Comparison of ENCODE assay signal across 9 mouse cellular contexts in the genomic region with DNA sequence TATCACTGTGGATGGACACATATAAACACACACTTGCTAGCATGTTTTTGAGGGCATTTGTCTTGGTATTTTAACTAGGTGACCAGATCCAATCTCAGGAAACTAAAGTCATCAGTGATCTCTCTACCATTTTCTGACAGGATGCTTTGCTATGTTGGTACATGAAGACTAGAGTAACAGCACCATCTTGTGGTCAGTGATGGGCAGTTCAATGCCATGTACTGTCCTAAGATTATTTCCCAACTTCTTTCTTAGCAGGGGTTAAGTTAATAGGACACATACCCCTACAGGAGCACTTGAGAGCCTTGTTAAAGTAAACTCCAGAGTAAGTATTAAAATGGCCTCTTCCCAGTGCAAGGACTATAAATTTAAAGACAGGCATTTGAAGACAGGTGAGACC. TPM values are rescaled to one million over a fixed set of nuclear protein-coding genes. Genes with fewer than 3 reads are reported as not detected.
A peak's percentile ranks its signal among the peaks of the same experiment; 100 is the strongest.
DNase-seq lines count a peak whose midpoint lies in the region; ATAC-seq and TF ChIP-seq lines count a peak whose summit lies in the region.
"Had no signal": no experiment of that assay in that cellular context is flagged by ENCODE, and none has a peak within 500 bp of the region (broad histone marks: within the 10 kb centered on the region; RNA-seq: fewer than 3 reads in every experiment).

No protein-coding gene starts in this region.

- ATAC-seq in cerebellum, adult (ENCODE audit: insufficient number of reproducible peaks, low FRiP score, low TSS enrichment): peak; percentile 79; the same call in 1 of the 2 replicates
- ATAC-seq in G1E (ENCODE audit: extremely low read depth, insufficient number of reproducible peaks, low FRiP score, poor library complexity, severe bottlenecking): peak; percentile 40
- peak; percentile 94 for ATAC-seq in megakaryocyte-erythroid progenitor cell, adult 5-6 weeks (replicated peaks; ENCODE audit: low FRiP score, low TSS enrichment, poor library complexity, severe bottlenecking)

- H3K27me3 ChIP-seq in G1E (ENCODE audit: insufficient read depth, low read length): no peaks in the 10 kb centered on the region
- no peaks in the 10 kb centered on the region for H3K27me3 ChIP-seq in thymus, adult 2 months (ENCODE audit: control insufficient read depth, insufficient read depth, low read length)

- H3K36me3 ChIP-seq in G1E (replicated peaks): no peaks in the 10 kb centered on the region
- H3K36me3 ChIP-seq in thymus, adult 2 months (ENCODE audit: control insufficient read depth, insufficient read depth, low read length): no peaks in the 10 kb centered on the region

- intact Hi-C loops in heart, postnatal 10 days (cut with DNase I): loop anchor here (1.0 to 5.0 kb wide), 2 partner anchors 426 to 456 kb away; no protein-coding TSS in a partner anchor

- no peaks in the 10 kb centered on the region for H3K9me3 ChIP-seq in G1E (replicated peaks)

- no peak for TF ChIP-seq POLR2A in thymus, adult 2 months (IDR thresholded peaks at IDR 0.05; ENCODE audit: control insufficient read depth, extremely low read depth, insufficient read depth, low read length, poor library complexity)

- no peaks in the 10 kb centered on the region for H3K4me1 ChIP-seq in G1E (ENCODE audit: insufficient read depth, low read depth, low read length)
- H3K4me1 ChIP-seq in thymus, adult 2 months (replicated peaks; ENCODE audit: control insufficient read depth, insufficient read depth, low read length): peaks cover 5% of the 10 kb centered on the region; the same call in 1 of the 2 replicates

- H3K27ac ChIP-seq in thymus, adult 2 months (ENCODE audit: control insufficient read depth, insufficient read depth, low read length): no peak overlapping the region; the same call in 1 of the 2 replicates

- H3K4me3 ChIP-seq in G1E (ENCODE audit: low read depth, low read length): no peak overlapping the region
- H3K4me3 ChIP-seq in thymus, adult 2 months (ENCODE audit: control insufficient read depth, insufficient read depth, low read length): no peak overlapping the region

- TF ChIP-seq CTCF in G1E (IDR thresholded peaks at IDR 0.05; ENCODE audit: low read depth, low read length): peak; percentile 63
- no peak for TF ChIP-seq CTCF in thymus, adult 2 months (IDR thresholded peaks at IDR 0.05; ENCODE audit: borderline replicate concordance, control insufficient read depth, extremely low read depth, insufficient read depth, low read length, poor library complexity)

- DNase-seq in cerebellum, adult 11-12 months: no peak
- peak; percentile 3 for DNase-seq in G1E (ENCODE audit: low spot score)
- DNase-seq in cerebellum, postnatal 14 days: peak; percentile 54 to 61
- peak; percentile 22 to 47 for DNase-seq in heart, postnatal 10 days
- peak; percentile 7 to 69 for DNase-seq in layer of hippocampus, adult 18-20 months (ENCODE audit: low spot score in 2 of 2)
- DNase-seq in thymus, adult 2 months: peak; percentile 57

RNA-seq across cellular contexts. Expression of a gene that starts 33.6 kb away (rescaled TPM):
- 0.53 and 1.2 TPM in 2 replicates for total RNA-seq in G1E (2014; fragmentation: Nextera tagmentation)
- 0.41 and 0.49 TPM in 2 replicates for total RNA-seq in G1E (2017)
- 0.15 TPM in 2 replicates for polyA plus RNA-seq in G1E (2012)
- under 1 TPM; 0.48 to 0.52 TPM for total RNA-seq in heart, postnatal 10 days (2021)
- under 1 TPM; 0.30 to 0.76 TPM for total RNA-seq in layer of hippocampus, adult 18-20 months (2021)
- 13.9 and 15.1 TPM in 2 replicates for total RNA-seq in megakaryocyte-erythroid progenitor cell, adult 5-6 weeks (2014; fragmentation: Nextera tagmentation)
- total RNA-seq in megakaryocyte-erythroid progenitor cell, adult 5-6 weeks (2017): 4.7 and 13.1 TPM in 2 replicates
- 39.5 and 47.6 TPM in 2 replicates for polyA plus RNA-seq in thymus, adult 2 months (2012; rRNA removed)

RNA-seq across cellular contexts. Expression of a gene that starts 42.6 kb away (rescaled TPM):
- total RNA-seq in G1E (2014; fragmentation: Nextera tagmentation) (not detected in 2 replicates), G1E (2017) (not detected in 2 replicates)
- polyA plus RNA-seq in G1E (2012): not detected in 2 replicates
- total RNA-seq in heart, postnatal 10 days (2021): not detected
- total RNA-seq in layer of hippocampus, adult 18-20 months (2021): not detected
- total RNA-seq in megakaryocyte-erythroid progenitor cell, adult 5-6 weeks (2014; fragmentation: Nextera tagmentation): not detected in 2 replicates
- not detected in 2 replicates for total RNA-seq in megakaryocyte-erythroid progenitor cell, adult 5-6 weeks (2017)
- 0.11 TPM in 2 replicates for polyA plus RNA-seq in thymus, adult 2 months (2012; rRNA removed)
- total RNA-seq: left cerebral cortex, postnatal 36 days had no signal

Comparison
In these comparisons a context has a peak if more than half of its experiments do, and no peak if none do; other contexts are left out.
1. ATAC-seq: peak in every context shown above with its lines; median percentile 94 in megakaryocyte-erythroid progenitor cell, adult 5-6 weeks; 79 in cerebellum, adult; 40 in G1E.